Mouse (Mus musculus) intestine, embryonic 16.5 days (tissue): ENCODE measurements at regions not wholly inside any gene's neighbourhood (a gene's known extent, or its start where the extent isn't known, plus 50 kb on each side); places are given as distances from the start of the nearest gene placed in this dataset.

Experiments
- ATAC-seq: fragments of 200-750 bp; cut with Nextera tagmentation; 2 replicates; pipeline ENCODE4 v1.8.0; 2017; ENCODE audit warnings: moderate TSS enrichment, moderate library complexity
- H3K27ac ChIP-seq: fragments of 300-500 bp; sonication (generic); 2 replicates; pipeline ENCODE4 v1.5.1; 2014; ENCODE audit warnings: mild to moderate bottlenecking, low read length
- H3K27me3 ChIP-seq: fragments of 300-500 bp; sonication (generic); replicated peaks from 2 replicates; pipeline ENCODE4 v1.6.1; 2014; ENCODE audit warnings: low read length, control low read depth, mixed read lengths; ENCODE audit not compliant: control insufficient read depth, insufficient read depth
- H3K36me3 ChIP-seq: fragments of 300-500 bp; sonication (generic); 2 replicates; pipeline ENCODE4 v1.6.1; 2014; ENCODE audit warnings: low read length, control low read depth; ENCODE audit not compliant: control insufficient read depth, insufficient read depth
- H3K4me1 ChIP-seq: fragments of 300-500 bp; sonication (generic); 2 replicates; pipeline ENCODE4 v1.6.1; 2014; ENCODE audit warnings: low read length, control low read depth, mixed read lengths; ENCODE audit not compliant: control insufficient read depth, insufficient read depth
- H3K4me2 ChIP-seq: fragments of 300-500 bp; sonication (generic); 2 replicates; pipeline ENCODE4 v1.6.1; 2014; ENCODE audit warnings: low read depth, low read length, control low read depth
- H3K4me3 ChIP-seq: fragments of 300-500 bp; sonication (generic); 2 replicates; pipeline ENCODE4 v1.5.1; 2014; ENCODE audit warnings: mild to moderate bottlenecking, low read length
- H3K9ac ChIP-seq: fragments of 300-500 bp; sonication (generic); 2 replicates; pipeline ENCODE4 v1.6.1; 2014; ENCODE audit warnings: low read depth, low read length
- H3K9me3 ChIP-seq: fragments of 300-500 bp; sonication (generic); 2 replicates; pipeline ENCODE4 v1.6.1; 2016; ENCODE audit warnings: low read length, control low read depth; ENCODE audit not compliant: control insufficient read depth
- WGBS: fragments of 180-500 bp; shearing (Covaris S2); extraction: QIAGEN DNeasy Blood & Tissue Kit; methylation state at CpG from one replicate; pipeline ENCODE4 v1.1.7; 2014; 5-methylcytosine and 5-hydroxymethylcytosine counted together

GRCm38 (mm10) chr13:107868906-107869305, 175.3 kb upstream of the Smim15 start:
- Histone ChIP-seq H3K27me3 (no peaks in the 10 kb centered on the region), H3K9ac (no peak overlapping the region), H3K4me3 (no peak overlapping the region), H3K4me1 (peaks cover 7% of the 10 kb centered on the region; the same call in 1 of the 2 replicates), H3K27ac (no peak overlapping the region), H3K36me3 (no peaks in the 10 kb centered on the region), H3K4me2 (no peak overlapping the region), H3K9me3 (no peaks in the 10 kb centered on the region)
- ATAC-seq: no peak
- WGBS: 75% methylated on average over 7 of the region's 7 CpGs

DNA sequence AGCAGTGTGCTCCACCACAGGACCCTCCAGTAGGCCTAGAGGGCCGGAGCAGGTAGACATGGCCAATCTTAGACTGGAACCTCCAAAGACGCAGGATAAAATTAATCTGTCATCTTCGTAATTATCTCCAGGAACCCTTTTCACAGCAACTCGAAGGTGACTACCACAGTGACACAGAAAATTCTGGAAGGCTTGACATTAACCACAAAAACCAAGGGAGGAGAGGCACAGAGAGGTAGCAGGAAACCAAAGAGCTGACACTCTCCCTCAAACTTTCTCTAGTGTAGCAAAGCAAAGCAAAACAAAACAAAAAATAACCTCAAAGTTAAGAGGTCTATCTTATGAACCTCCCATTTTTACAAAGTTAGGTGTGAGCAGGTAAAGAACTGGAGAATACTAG, 177.4 kb upstream of the Smim15 start:
- Histone ChIP-seq H3K9me3 (no peaks in the 10 kb centered on the region), H3K4me2 (no peak overlapping the region), H3K4me3 (no peak overlapping the region), H3K27me3 (no peaks in the 10 kb centered on the region), H3K9ac (no peak overlapping the region), H3K36me3 (no peaks in the 10 kb centered on the region), H3K4me1 (peaks cover 7% of the 10 kb centered on the region; the same call in 1 of the 2 replicates), H3K27ac (no peak overlapping the region)
- 91% methylated on average over 4 of the region's 4 CpGs for WGBS
- no peak for ATAC-seq

DNA sequence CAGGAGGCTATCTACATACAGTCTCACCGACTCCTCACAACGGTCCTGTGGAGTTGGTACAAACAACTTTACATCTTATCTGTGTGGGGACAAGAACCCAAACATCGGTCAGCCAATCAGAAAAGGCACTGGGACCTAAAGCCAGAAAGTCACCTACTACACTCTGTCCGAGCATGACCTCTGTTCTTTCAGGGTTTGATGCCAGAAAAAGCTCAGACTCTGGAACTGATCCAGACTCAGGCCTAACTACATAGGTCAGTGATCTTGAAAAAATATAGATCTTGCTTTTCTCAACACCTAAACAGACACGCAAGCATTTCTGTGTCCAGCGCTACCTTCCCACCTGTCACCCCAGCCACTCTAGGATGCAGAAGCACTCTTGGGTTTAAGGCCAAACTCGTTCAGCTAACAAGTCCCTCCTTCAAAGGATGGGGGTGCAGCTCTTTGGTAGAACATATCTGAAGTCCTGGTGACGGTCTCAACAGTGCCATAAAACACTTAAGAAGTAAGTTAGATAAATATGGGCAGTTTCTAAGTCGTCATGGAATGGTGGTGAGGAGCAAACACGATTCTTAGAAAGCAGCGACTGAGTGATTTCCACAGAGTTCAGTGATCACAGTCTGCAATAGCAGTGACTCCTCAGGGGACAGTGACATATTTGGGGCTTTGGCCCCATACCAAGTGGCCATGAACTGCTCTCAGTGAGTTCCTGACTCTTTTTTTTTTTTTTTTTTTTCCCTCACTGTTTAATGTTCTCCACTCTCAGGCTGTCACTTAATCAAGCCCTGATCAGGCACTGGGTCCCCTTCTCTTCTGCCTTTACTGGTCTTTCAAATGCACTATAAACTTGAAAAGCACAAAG, 181.2 kb upstream of the Smim15 start:
- H3K4me2 ChIP-seq: no peak overlapping the region
- no peak overlapping the region for H3K9ac ChIP-seq
- no peaks in the 10 kb centered on the region for H3K36me3 ChIP-seq
- no peak for ATAC-seq
- H3K27me3 ChIP-seq: no peaks in the 10 kb centered on the region
- no peaks in the 10 kb centered on the region for H3K9me3 ChIP-seq
- peaks cover 9% of the 10 kb centered on the region; the same call in 1 of the 2 replicates for H3K4me1 ChIP-seq
- 61% methylated on average over 11 of the region's 11 CpGs for WGBS
- H3K27ac ChIP-seq: no peak overlapping the region
- no peak overlapping the region for H3K4me3 ChIP-seq

DNA sequence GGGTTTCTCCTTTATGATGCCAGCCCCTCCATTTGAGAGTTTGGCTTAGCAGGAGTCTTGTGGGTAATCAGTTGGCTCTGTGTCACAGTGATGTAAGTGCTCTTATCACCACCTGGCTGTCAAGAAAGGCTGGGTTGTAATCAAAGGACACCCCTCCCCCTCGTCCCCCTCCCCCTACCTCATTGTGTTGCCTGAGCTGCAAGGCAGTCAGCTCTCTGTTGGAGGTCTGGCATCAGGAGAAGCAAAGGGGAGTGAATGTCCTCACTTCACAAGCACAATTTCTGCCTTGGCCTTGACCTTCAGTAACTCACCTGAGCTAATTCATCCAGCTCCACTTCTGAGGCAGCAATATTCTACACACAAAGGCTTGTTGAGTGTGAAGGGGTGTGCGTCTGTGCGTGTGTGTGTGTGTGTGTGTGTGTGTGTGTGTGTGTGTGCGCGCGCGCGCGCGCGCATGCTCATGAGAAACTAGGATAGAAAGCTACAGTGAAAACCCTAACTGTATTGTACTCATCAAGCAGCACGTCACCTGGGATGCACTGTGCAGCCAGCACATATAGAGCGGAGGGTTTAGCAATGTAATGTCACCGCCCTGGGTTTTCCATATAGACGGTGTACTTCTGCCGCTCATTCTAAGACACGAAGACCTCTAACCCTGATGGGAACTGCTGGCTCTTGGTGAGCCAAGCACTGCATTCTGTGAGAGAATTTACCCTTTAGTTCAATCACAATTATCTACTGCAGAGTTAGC, 182.7 kb upstream of the Smim15 start:
- no peaks in the 10 kb centered on the region for H3K9me3 ChIP-seq
- H3K36me3 ChIP-seq: no peaks in the 10 kb centered on the region
- H3K4me3 ChIP-seq: no peak overlapping the region
- no peak overlapping the region for H3K9ac ChIP-seq
- WGBS: 79% methylated on average over 17 of the region's 17 CpGs
- no peaks in the 10 kb centered on the region for H3K27me3 ChIP-seq
- no peak overlapping the region for H3K27ac ChIP-seq
- no peak overlapping the region for H3K4me2 ChIP-seq
- peaks cover 8% of the 10 kb centered on the region for H3K4me1 ChIP-seq
- no peak for ATAC-seq

GRCm38 (mm10) chr13:107857043-107857755, 187.0 kb upstream of the Smim15 start:
- Histone ChIP-seq H3K27me3 (no peaks in the 10 kb centered on the region), H3K4me1 (peaks cover 12% of the 10 kb centered on the region), H3K9ac (no peak overlapping the region), H3K36me3 (no peaks in the 10 kb centered on the region), H3K9me3 (no peaks in the 10 kb centered on the region), H3K4me2 (no peak overlapping the region), H3K4me3 (no peak overlapping the region), H3K27ac (no peak overlapping the region)
- 81% methylated on average over 13 of the region's 13 CpGs for WGBS
- ATAC-seq: no peak

DNA sequence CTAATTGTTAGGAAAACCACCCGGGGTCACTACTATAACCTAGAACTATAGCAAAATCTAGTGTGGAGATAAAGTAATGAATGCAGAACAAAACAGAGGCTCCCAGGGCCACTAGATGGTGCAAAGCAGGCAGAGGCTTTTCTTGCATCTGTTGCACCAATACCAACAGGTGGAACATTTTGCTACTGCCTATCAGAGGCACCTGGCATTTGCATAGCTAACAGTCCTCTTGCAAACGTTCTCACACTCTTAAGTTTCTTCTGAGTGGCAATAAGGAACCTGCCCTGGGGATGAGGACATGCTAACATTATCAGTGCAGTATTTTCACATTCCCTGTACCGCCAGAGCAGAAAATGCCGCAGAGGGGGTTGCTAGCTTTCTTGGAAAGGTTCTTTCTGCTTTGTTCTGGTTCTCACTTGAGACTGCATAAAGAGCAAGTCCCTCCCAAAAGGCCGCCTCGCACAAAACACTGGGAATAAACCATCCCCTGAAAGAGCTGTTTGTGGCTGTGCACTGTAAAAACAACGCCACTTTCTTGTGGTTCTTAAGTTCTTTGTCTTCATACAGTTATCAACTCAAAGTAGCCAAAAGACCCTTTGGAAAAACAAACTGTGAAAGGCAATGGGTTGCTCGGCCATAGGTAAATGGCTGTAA, 193.2 kb upstream of the Smim15 start:
- H3K27ac ChIP-seq: no peak overlapping the region
- no peaks in the 10 kb centered on the region for H3K9me3 ChIP-seq
- H3K4me1 ChIP-seq: peaks cover 22% of the 10 kb centered on the region
- no peak overlapping the region for H3K4me2 ChIP-seq
- no peaks in the 10 kb centered on the region for H3K27me3 ChIP-seq
- no peak overlapping the region for H3K9ac ChIP-seq
- H3K36me3 ChIP-seq: no peaks in the 10 kb centered on the region
- no peak overlapping the region for H3K4me3 ChIP-seq
- 73% methylated on average over 8 of the region's 8 CpGs for WGBS
- no peak for ATAC-seq

GRCm38 (mm10) chr13:107848871-107849270, 195.4 kb upstream of the Smim15 start:
- no peak overlapping the region for H3K9ac ChIP-seq
- no peaks in the 10 kb centered on the region for H3K27me3 ChIP-seq
- H3K4me1 ChIP-seq: peaks cover 24% of the 10 kb centered on the region
- H3K36me3 ChIP-seq: no peaks in the 10 kb centered on the region
- no peak overlapping the region for H3K4me2 ChIP-seq
- no peaks in the 10 kb centered on the region for H3K9me3 ChIP-seq
- no peak overlapping the region for H3K27ac ChIP-seq
- no peak for ATAC-seq
- WGBS: 71% methylated on average over 7 of the region's 7 CpGs
- no peak overlapping the region for H3K4me3 ChIP-seq

DNA sequence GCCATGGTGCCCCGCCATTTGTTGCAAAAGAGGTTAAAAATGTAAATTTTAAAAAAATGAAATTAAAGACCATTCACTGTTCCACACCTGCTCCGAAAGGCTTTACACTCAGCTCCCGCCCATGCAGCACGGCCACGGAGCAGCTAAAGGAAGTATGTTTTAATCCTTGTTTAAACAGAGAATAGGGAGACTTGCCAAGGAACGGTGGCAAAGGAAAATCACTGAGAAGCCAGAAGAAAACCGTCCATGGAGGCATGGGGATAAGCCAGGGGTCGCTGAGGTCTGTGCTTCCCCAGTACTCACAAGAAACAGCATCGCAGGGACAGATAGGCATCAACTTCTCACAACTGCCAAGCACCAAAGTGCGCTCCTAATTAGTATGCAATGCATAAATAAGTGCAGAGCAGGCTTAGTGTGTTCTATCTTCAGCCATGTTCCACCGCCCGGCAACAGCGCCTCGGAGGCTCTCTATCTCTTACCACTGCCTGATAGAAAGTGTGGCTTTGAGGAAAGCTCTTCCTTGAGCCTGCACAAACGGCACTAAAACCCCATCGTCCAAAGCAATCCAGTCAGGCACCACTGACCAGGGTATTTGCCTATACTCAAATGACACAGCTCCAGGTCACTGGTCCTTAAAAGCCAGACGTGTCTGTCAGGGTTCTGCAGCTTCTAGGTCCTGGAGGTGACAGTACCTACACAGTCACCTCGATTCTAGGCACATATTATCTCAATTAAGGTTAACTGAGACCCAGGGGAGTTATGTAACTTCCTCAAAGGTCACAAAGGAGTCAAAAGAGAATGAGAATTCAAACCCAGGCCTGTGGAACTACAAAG, 196.8 kb upstream of the Smim15 start:
- 23% methylated on average over 18 of the region's 18 CpGs for WGBS
- Histone ChIP-seq H3K36me3 (no peaks in the 10 kb centered on the region), H3K27ac (peak overlapping the region; percentile 38; the same call in 1 of the 2 replicates), H3K4me3 (peak overlapping the region; percentile 34), H3K4me2 (peak overlapping the region; percentile 57), H3K9ac (peak overlapping the region; percentile 51), H3K9me3 (no peaks in the 10 kb centered on the region), H3K27me3 (no peaks in the 10 kb centered on the region), H3K4me1 (peaks cover 30% of the 10 kb centered on the region)
- peak; percentile 73 for ATAC-seq
